Mouse (Mus musculus) macrophage (primary cell): Measurements from ENCODE around the gene Hist1h2bc. TPM values are rescaled to one million over a fixed set of nuclear protein-coding genes. Genes with fewer than 3 reads are reported as not detected.
"Not testable (repeated sequence)": the region's sequence is repeated elsewhere in the genome, so short reads cannot be mapped to it uniquely, and the experiment has no call there.

Experiments
- H3K27ac ChIP-seq: fragments of 350-480 bp; formaldehyde crosslinking; 2 replicates; pipeline ENCODE4 v1.9.0; 2021
- H3K36me3 ChIP-seq: fragments of 350-480 bp; formaldehyde crosslinking; 2 replicates; pipeline ENCODE4 v1.9.0; 2021; ENCODE audit errors: inconsistent target
- H3K4me3 ChIP-seq: fragments of 350-480 bp; formaldehyde crosslinking; 2 replicates; pipeline ENCODE4 v1.9.0; 2021; ENCODE audit errors: inconsistent target
- H3K79me2 ChIP-seq: fragments of 350-480 bp; formaldehyde crosslinking; 2 replicates; pipeline ENCODE4 v1.9.0; 2021; ENCODE audit errors: inconsistent target
- WGBS: methylation state at CpG from one replicate; pipeline ENCODE4 v1.1.7; 2026; ENCODE audit warnings: inconsistent platforms; ENCODE audit not compliant: missing documents; 5-methylcytosine and 5-hydroxymethylcytosine counted together
- polyA plus RNA-seq: library from polyadenylated mRNA; stranded (reverse); fragments of 250-400 nt; gene quantifications from 3 replicates; pipeline ENCODE4 v1.2.4, GENCODE M21; 2018; ENCODE audit warnings: inconsistent platforms
- total RNA-seq, 78 experiments: library from RNA; depleted of rRNA; stranded (reverse); fragments of 250-400 nt; gene quantifications; 1 replicate in 9 of 78; 2 replicates in 24 of 78; 3 replicates in 43 of 78; 4 replicates in 2 of 78; pipeline ENCODE4 v1.2.4; 2018; ENCODE audit warnings: inconsistent platforms in 56 of 78

Hist1h2bc gene
- 10 to 100 TPM in 7 of 26 experiments, 1 to 10 TPM in 19; 1.6 to 36.8 (median 5.8) TPM for total RNA-seq (2018; cell fraction: chromatin; rRNA removed)
- total RNA-seq (2018; cell fraction: cytosol; rRNA removed): 100 to 1,000 TPM; 112 to 241 (median 169) TPM
- total RNA-seq (2018; cell fraction: nucleus; rRNA removed): 10 to 100 TPM in 24 of 26 experiments, 1 to 10 TPM in 2; 9.0 to 62.0 (median 30.7) TPM
- 101 to 170 TPM (median 160 TPM) in 3 replicates for polyA plus RNA-seq

GRCm38 (mm10) chr13:23683755-23684281 lies at the start of gene Hist1h2bc, which contains the start of gene Hist1h2ac:
Hist1h2bc (plus strand) TSS chr13:23684199.
Hist1h2ac (minus strand) TSS chr13:23683948.
- H3K4me3 ChIP-seq: peak within 1 kb of the TSS; percentile 44
- WGBS: 1% methylated on average over 10 of the region's 32 CpGs
- peak within 1 kb of the TSS; percentile 73 for H3K27ac ChIP-seq
- H3K79me2 ChIP-seq: peaks cover 37% of the 10 kb centered on the region; the same call in 1 of the 2 replicates
- H3K36me3 ChIP-seq: no peaks in the 10 kb centered on the region

- H3K79me2 ChIP-seq: no peaks in the 10 kb centered on the region
- no peaks in the 10 kb centered on the region for H3K36me3 ChIP-seq
- H3K4me3 ChIP-seq: no peak overlapping the region
- H3K27ac ChIP-seq: no peak overlapping the region
- 46% methylated on average over 6 of the region's 6 CpGs for WGBS
These were observed 24.2 kb upstream of the Hist1h2bc start for GRCm38 (mm10) chr13:23659636-23660366.

DNA sequence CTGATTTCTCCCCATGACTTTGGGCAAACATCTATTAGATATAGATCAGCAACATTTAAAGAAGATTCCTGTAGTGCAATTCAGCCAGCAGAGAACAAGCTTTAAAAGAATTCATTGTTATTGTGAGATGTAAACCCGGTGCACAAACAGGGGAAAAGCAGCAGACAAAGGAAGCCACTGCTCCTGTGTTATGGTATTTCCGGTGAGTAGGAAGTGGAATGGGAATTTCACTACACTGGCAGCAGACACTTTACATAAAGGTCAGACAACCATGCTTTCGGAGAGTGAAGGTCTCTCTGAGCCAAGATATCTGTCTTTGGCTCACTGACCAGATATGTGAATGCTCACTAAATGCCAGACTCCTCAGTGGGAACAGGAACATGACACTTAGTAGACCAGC lies 21.5 kb upstream of the Hist1h2bc start:
- Histone ChIP-seq H3K79me2 (no peaks in the 10 kb centered on the region), H3K27ac (no peak overlapping the region), H3K36me3 (no peaks in the 10 kb centered on the region), H3K4me3 (no peak overlapping the region)
- WGBS: 73% methylated on average over 3 of the region's 3 CpGs

- Histone ChIP-seq H3K36me3 (no peaks in the 10 kb centered on the region), H3K27ac (no peak overlapping the region), H3K4me3 (no peak overlapping the region), H3K79me2 (peaks cover 20% of the 10 kb centered on the region; the same call in 1 of the 2 replicates)
- 93% methylated on average over 6 of the region's 6 CpGs for WGBS
These were observed 1.9 kb upstream of the Hist1h2bc start for GRCm38 (mm10) chr13:23681990-23682582.

DNA sequence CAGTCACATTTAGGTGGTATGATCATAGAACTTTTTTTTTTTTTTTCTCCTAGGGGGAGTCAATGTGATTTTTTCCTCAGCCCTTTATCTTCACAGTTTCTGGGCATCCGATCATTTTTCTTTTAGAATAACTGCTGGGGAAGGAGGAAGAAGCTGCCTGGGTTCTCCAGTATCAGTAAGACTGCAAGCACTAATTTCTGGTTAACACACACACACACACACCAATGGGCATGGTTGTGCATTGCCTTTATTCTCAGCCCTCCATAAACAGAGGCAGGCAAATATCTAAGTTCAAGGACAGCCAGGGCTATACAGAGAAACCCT lies 1.4 kb upstream of the Hist1h2bc start:
- H3K36me3 ChIP-seq: no peaks in the 10 kb centered on the region
- no CpG with 5 or more reads among the region's 1 CpGs for WGBS
- H3K79me2 ChIP-seq: peaks cover 25% of the 10 kb centered on the region; the same call in 1 of the 2 replicates
- peak overlapping the region; percentile 24; the same call in 1 of the 2 replicates for H3K4me3 ChIP-seq
- H3K27ac ChIP-seq: peak overlapping the region; percentile 61

- not testable (repeated sequence) for H3K36me3 ChIP-seq
- H3K79me2 ChIP-seq: peaks cover 30% of the 10 kb centered on the region; the same call in 1 of the 2 replicates
- H3K27ac ChIP-seq: peak overlapping the region; percentile 61
- peak overlapping the region; percentile 24 for H3K4me3 ChIP-seq
- 55% methylated on average over 7 of the region's 30 CpGs for WGBS
These were observed 848 bp upstream of the Hist1h2bc start for GRCm38 (mm10) chr13:23682947-23683754.

DNA sequence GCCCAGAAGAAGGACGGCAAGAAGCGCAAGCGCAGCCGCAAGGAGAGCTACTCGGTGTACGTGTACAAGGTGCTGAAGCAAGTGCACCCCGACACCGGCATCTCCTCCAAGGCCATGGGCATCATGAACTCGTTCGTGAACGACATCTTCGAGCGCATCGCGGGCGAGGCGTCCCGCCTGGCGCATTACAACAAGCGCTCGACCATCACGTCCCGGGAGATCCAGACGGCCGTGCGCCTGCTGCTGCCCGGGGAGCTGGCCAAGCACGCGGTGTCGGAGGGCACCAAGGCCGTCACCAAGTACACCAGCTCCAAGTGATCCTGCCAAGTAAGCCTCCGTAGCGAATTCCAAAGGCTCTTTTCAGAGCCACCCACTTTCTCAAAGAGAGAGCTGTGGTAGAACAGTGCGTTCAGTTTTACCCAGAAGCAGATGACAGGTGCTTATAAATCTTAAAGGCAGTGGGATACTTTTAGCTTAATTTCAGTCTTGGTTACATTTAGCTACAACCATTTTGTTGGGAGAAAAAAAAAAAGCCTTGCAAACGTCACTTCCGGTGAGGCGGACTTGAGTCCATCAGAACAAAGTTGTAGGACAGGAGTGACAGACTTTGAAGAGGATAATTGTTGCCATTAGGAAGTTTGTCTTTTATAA lies 421 bp downstream of the Hist1h2bc start:
- Histone ChIP-seq H3K79me2 (peaks cover 43% of the 10 kb centered on the region; the same call in 1 of the 2 replicates), H3K4me3 (peak overlapping the region; percentile 44), H3K27ac (peak overlapping the region; percentile 73)
- 0% methylated on average over 7 of the region's 37 CpGs for WGBS
- H3K36me3 ChIP-seq: not testable (repeated sequence)

GRCm38 (mm10) chr13:23685121-23685861 lies 1.3 kb downstream of the Hist1h2bc start:
- H3K27ac ChIP-seq: peak overlapping the region; percentile 73
- peaks cover 48% of the 10 kb centered on the region; the same call in 1 of the 2 replicates for H3K79me2 ChIP-seq
- H3K36me3 ChIP-seq: no peaks in the 10 kb centered on the region
- WGBS: 3% methylated on average over 15 of the region's 15 CpGs
- H3K4me3 ChIP-seq: peak overlapping the region; percentile 44

GRCm38 (mm10) chr13:23685966-23686365 lies 2.0 kb downstream of the Hist1h2bc start:
- H3K36me3 ChIP-seq: no peaks in the 10 kb centered on the region
- peaks cover 55% of the 10 kb centered on the region; the same call in 1 of the 2 replicates for H3K79me2 ChIP-seq
- H3K27ac ChIP-seq: peak overlapping the region; percentile 73
- peak overlapping the region; percentile 44 for H3K4me3 ChIP-seq
- 39% methylated on average over 4 of the region's 4 CpGs for WGBS

- Histone ChIP-seq H3K27ac (no peak overlapping the region), H3K36me3 (no peaks in the 10 kb centered on the region), H3K4me3 (no peak overlapping the region), H3K79me2 (peaks cover 56% of the 10 kb centered on the region; the same call in 1 of the 2 replicates)
- WGBS: 89% methylated on average over 4 of the region's 4 CpGs
These were observed 3.2 kb downstream of the Hist1h2bc start for GRCm38 (mm10) chr13:23687181-23687580.

DNA sequence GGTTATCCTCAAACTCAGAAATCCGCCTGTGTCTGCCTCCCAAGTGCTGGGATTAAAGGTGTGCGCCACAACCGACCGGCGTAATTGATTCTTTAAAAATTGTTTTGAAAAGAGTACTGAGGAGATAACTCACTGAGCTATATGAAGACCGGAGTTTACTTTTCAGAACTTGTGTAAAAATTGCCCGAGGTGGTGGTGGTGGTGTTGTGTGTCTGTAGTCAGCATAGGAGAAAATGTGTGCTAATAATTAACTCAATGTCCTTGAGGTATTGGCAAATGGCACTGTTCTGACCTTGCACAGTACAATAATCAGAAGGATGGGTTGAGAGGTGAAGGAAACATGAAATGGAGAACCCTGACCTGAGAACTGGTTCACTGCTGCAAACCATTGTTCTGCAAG lies 3.9 kb downstream of the Hist1h2bc start:
- Histone ChIP-seq H3K79me2 (peaks cover 56% of the 10 kb centered on the region; the same call in 1 of the 2 replicates), H3K36me3 (no peaks in the 10 kb centered on the region), H3K27ac (no peak overlapping the region), H3K4me3 (no peak overlapping the region)
- WGBS: 97% methylated on average over 7 of the region's 7 CpGs

DNA sequence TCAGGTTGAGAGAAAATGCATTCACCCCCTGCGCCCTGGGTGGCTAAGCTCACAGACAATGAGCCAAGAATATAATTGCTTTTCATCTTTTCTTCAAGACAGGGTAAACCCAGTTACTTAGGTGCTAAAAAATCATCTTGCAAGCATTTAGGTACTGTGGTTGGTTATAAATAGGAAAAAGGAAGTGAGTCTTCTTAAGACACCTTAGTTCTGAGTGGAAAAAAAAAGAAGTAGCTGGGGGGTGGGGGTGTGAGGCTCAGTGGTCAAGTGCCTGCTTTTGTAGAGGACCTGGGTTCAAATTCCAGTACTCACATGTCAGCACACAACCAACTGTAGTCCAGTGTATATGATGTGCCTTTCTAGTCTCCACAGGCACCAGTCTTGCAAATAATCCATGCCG lies 5.0 kb downstream of the Hist1h2bc start:
- Histone ChIP-seq H3K27ac (no peak overlapping the region), H3K79me2 (peaks cover 56% of the 10 kb centered on the region; the same call in 1 of the 2 replicates), H3K36me3 (no peaks in the 10 kb centered on the region), H3K4me3 (no peak overlapping the region)
- 91% methylated on average over 1 of the region's 2 CpGs for WGBS

GRCm38 (mm10) chr13:23689459-23689858 lies 5.5 kb downstream of the Hist1h2bc start:
- H3K36me3 ChIP-seq: no peaks in the 10 kb centered on the region
- WGBS: 92% methylated on average over 2 of the region's 2 CpGs
- H3K79me2 ChIP-seq: peaks cover 56% of the 10 kb centered on the region; the same call in 1 of the 2 replicates
- H3K27ac ChIP-seq: no peak overlapping the region
- H3K4me3 ChIP-seq: no peak overlapping the region
